Mouse (Mus musculus): ENCODE measurements around the gene Jkamp. TPM values are rescaled to one million over a fixed set of nuclear protein-coding genes. Genes with fewer than 3 reads are reported as not detected.

The Jkamp gene
- polyA plus RNA-seq, 1 experiment from 2014 or later: 54.8 TPM

- no peak overlapping the region for H3K4me3 ChIP-seq (replicated peaks; ENCODE audit: low read length)
- H3K27ac ChIP-seq (ENCODE audit: low read length): no peak overlapping the region
- H3K9me3 ChIP-seq (replicated peaks; ENCODE audit: control insufficient read depth, low read length): no peaks in the 10 kb centered on the region
- 84% methylated on average over 9 of the region's 9 CpGs for WGBS
- no peaks in the 10 kb centered on the region for H3K27me3 ChIP-seq (ENCODE audit: control insufficient read depth, insufficient read depth, low read length)
- H3K4me1 ChIP-seq (ENCODE audit: control insufficient read depth, insufficient read depth, low read length): peaks cover 20% of the 10 kb centered on the region
- no peak overlapping the region for H3K4me2 ChIP-seq (ENCODE audit: low read depth, low read length)
- H3K36me3 ChIP-seq (ENCODE audit: control insufficient read depth, insufficient read depth, low read length): no peaks in the 10 kb centered on the region
- no peak overlapping the region for H3K9ac ChIP-seq (ENCODE audit: low read length)
- ATAC-seq (ENCODE audit: insufficient read depth, low FRiP score): no peak
These were observed 2.1 kb upstream of the Jkamp start for GRCm38 (mm10) chr12:72083265-72083664.

DNA sequence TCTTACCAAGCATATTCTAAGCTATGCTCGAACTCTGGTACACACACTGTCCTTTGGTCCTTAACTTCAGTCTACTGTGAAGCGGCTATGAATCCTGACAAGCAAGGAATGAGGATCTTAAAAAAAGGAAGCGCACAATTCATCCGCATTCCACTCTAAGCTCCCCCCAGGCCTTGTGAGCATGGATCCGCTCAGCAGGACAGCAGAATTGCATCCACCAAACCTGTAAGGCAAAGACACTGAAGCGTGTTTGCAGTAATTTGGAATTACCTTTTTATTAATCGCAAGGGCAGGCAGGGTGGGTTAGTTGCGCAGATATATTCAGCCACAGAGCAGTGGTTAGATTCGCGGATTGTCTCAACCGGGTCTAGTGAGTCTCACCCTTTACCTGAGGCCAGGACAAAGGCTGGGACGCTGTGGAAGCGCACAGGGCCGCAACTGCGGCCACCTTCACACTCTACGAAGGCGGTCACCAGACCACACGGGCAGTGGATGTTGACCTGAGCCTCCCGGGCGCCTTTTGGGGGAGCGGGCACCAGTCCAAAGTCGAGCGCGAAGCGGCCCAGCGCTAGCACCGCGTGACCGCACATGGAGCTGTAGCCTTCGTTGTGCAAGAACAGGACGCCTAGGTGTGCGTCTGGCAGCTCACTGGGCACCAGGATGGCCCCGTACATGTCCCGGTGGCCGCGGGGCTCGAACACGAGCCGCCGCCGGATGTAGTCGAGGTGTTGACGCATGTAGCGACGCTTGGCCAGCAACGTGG, 947 bp upstream of the Jkamp start:
- H3K4me1 ChIP-seq (ENCODE audit: control insufficient read depth, insufficient read depth, low read length): peaks cover 20% of the 10 kb centered on the region
- 4% methylated on average over 46 of the region's 46 CpGs for WGBS
- peak overlapping the region; percentile 78 for H3K27ac ChIP-seq (ENCODE audit: low read length)
- no peaks in the 10 kb centered on the region for H3K36me3 ChIP-seq (ENCODE audit: control insufficient read depth, insufficient read depth, low read length)
- H3K27me3 ChIP-seq (ENCODE audit: control insufficient read depth, insufficient read depth, low read length): no peaks in the 10 kb centered on the region
- no peak; the same call in 1 of the 2 replicates for ATAC-seq (ENCODE audit: insufficient read depth, low FRiP score)
- peak overlapping the region; percentile 76 for H3K4me2 ChIP-seq (ENCODE audit: low read depth, low read length)
- H3K4me3 ChIP-seq (replicated peaks; ENCODE audit: low read length): peak overlapping the region; percentile 82
- no peaks in the 10 kb centered on the region for H3K9me3 ChIP-seq (replicated peaks; ENCODE audit: control insufficient read depth, low read length)
- peak overlapping the region; percentile 79 for H3K9ac ChIP-seq (ENCODE audit: low read length)

GRCm38 (mm10) chr12:72085024-72085328, 413 bp upstream of the Jkamp start:
- Histone ChIP-seq H3K4me1 (ENCODE audit: control insufficient read depth, insufficient read depth, low read length) (peaks cover 20% of the 10 kb centered on the region), H3K27me3 (ENCODE audit: control insufficient read depth, insufficient read depth, low read length) (no peaks in the 10 kb centered on the region), H3K9ac (ENCODE audit: low read length) (peak overlapping the region; percentile 79), H3K4me2 (ENCODE audit: low read depth, low read length) (peak overlapping the region; percentile 76), H3K9me3 (replicated peaks; ENCODE audit: control insufficient read depth, low read length) (no peaks in the 10 kb centered on the region), H3K27ac (ENCODE audit: low read length) (peak overlapping the region; percentile 78), H3K36me3 (ENCODE audit: control insufficient read depth, insufficient read depth, low read length) (no peaks in the 10 kb centered on the region), H3K4me3 (replicated peaks; ENCODE audit: low read length) (peak overlapping the region; percentile 82)
- under 1% methylated on average over 31 of the region's 31 CpGs for WGBS
- peak; percentile 10 for ATAC-seq (ENCODE audit: insufficient read depth, low FRiP score)

DNA sequence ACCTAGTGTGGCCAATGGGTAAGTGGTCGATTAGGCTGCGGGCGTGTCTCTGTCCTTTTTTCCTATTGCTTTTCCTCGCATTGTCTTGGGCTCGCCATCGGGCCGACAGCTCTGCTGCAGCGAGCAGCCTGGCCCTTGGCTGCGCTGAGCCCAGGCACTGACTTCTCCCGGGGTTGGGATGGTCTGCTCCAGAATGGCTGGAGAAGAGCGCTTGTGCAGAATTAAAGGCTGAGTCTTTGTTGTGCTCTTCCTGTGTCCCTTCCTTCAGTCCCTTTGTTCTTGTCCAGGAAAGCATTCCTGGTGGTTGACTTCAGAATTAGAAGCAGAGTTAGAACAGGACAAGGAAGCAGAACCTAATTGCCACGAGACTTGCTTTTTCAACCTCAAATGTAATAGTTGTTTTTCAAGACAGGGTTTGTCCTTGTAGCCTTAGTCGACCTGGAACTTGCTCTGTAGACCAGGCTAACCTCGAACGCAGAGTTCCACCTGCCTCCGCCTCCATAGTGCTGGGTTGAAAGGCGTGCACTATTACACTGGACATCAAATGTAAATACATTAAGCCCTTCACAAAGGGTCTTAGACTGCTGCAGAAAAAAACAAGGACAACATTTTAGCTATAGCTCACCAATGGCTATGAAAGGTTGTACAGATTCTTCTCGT, 907 bp downstream of the Jkamp start:
- Histone ChIP-seq H3K27ac (ENCODE audit: low read length) (peak overlapping the region; percentile 97), H3K36me3 (ENCODE audit: control insufficient read depth, insufficient read depth, low read length) (no peaks in the 10 kb centered on the region), H3K9me3 (replicated peaks; ENCODE audit: control insufficient read depth, low read length) (no peaks in the 10 kb centered on the region), H3K9ac (ENCODE audit: low read length) (peak overlapping the region; percentile 86), H3K4me1 (ENCODE audit: control insufficient read depth, insufficient read depth, low read length) (peaks cover 20% of the 10 kb centered on the region), H3K27me3 (ENCODE audit: control insufficient read depth, insufficient read depth, low read length) (no peaks in the 10 kb centered on the region), H3K4me3 (replicated peaks; ENCODE audit: low read length) (peak overlapping the region; percentile 82), H3K4me2 (ENCODE audit: low read depth, low read length) (peak overlapping the region; percentile 81)
- 1% methylated on average over 18 of the region's 18 CpGs for WGBS
- ATAC-seq (ENCODE audit: insufficient read depth, low FRiP score): no peak

DNA sequence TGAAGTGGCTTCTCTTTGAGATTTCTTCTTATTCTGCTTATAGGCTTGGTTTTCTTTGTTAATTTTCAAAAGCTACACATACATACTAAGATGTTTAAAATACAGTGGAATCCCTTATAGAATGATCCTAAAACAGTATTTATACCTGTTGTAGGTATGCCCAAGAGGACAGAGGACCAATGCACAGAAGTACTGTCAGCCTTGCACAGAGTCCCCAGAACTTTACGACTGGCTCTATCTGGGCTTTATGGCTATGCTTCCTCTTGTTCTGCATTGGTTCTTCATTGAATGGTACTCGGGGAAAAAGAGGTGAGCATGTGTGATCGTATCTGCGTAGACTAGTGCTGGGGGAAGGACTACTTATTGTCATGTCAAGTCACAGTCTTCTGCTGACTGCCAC, 4.4 kb downstream of the Jkamp start:
- no peaks in the 10 kb centered on the region for H3K9me3 ChIP-seq (replicated peaks; ENCODE audit: control insufficient read depth, low read length)
- H3K9ac ChIP-seq (ENCODE audit: low read length): no peak overlapping the region
- no peak overlapping the region for H3K4me3 ChIP-seq (replicated peaks; ENCODE audit: low read length)
- H3K27ac ChIP-seq (ENCODE audit: low read length): no peak overlapping the region
- H3K4me2 ChIP-seq (ENCODE audit: low read depth, low read length): no peak overlapping the region
- peaks cover 9% of the 10 kb centered on the region; the same call in 1 of the 2 replicates for H3K4me1 ChIP-seq (ENCODE audit: control insufficient read depth, insufficient read depth, low read length)
- 89% methylated on average over 4 of the region's 4 CpGs for WGBS
- no peak for ATAC-seq (ENCODE audit: insufficient read depth, low FRiP score)
- no peaks in the 10 kb centered on the region for H3K27me3 ChIP-seq (ENCODE audit: control insufficient read depth, insufficient read depth, low read length)
- peaks cover 6% of the 10 kb centered on the region; the same call in 1 of the 2 replicates for H3K36me3 ChIP-seq (ENCODE audit: control insufficient read depth, insufficient read depth, low read length)

DNA sequence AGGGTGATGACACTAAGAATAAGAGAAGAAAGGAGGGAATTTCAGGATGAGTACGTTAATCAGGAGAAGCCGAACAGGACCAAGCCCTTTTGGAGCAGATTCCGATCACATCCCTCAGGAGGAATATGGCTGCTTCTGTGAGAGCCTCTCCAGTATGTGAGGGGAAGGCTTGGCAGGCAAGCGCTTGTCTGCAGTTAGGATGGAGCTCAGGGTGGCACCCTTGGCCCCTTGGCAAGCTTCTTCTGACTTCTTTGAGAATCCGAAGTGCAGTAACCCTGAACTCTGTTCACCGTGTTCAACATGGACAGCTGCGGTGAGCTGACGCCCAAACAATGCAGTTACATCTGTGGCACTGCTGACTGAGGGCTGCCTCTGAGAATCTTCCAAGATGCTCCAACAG, 11.6 kb downstream of the Jkamp start:
- Histone ChIP-seq H3K4me3 (replicated peaks; ENCODE audit: low read length) (no peak overlapping the region), H3K9me3 (replicated peaks; ENCODE audit: control insufficient read depth, low read length) (no peaks in the 10 kb centered on the region), H3K27ac (ENCODE audit: low read length) (no peak overlapping the region), H3K27me3 (ENCODE audit: control insufficient read depth, insufficient read depth, low read length) (no peaks in the 10 kb centered on the region), H3K4me2 (ENCODE audit: low read depth, low read length) (no peak overlapping the region), H3K4me1 (ENCODE audit: control insufficient read depth, insufficient read depth, low read length) (no peaks in the 10 kb centered on the region), H3K9ac (ENCODE audit: low read length) (no peak overlapping the region), H3K36me3 (ENCODE audit: control insufficient read depth, insufficient read depth, low read length) (peaks cover 19% of the 10 kb centered on the region)
- ATAC-seq (ENCODE audit: insufficient read depth, low FRiP score): no peak
- 95% methylated on average over 8 of the region's 8 CpGs for WGBS

DNA sequence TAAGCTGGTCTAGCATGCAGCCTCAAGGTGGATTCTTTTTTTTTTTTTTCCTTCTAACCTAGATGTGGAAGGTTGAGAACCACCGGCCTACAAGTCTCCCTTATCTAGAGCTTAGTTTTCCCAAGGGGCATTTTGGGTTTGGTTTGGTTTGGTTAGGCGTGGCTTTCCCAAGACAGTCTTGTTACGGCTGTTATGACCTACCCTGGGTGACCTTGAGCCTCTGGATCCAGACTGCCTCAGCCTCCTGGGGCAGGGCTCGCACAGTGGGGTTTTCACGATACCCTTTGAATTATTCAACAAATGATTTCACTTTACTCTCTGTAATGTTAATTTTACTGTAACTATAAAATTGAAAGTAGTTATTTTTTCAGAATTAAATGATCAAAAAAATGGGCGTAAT, 17.4 kb downstream of the Jkamp start:
- no peaks in the 10 kb centered on the region for H3K9me3 ChIP-seq (replicated peaks; ENCODE audit: control insufficient read depth, low read length)
- 75% methylated on average over 6 of the region's 6 CpGs for WGBS
- no peaks in the 10 kb centered on the region for H3K36me3 ChIP-seq (ENCODE audit: control insufficient read depth, insufficient read depth, low read length)
- no peaks in the 10 kb centered on the region for H3K27me3 ChIP-seq (ENCODE audit: control insufficient read depth, insufficient read depth, low read length)
- no peak overlapping the region for H3K9ac ChIP-seq (ENCODE audit: low read length)
- no peak overlapping the region for H3K27ac ChIP-seq (ENCODE audit: low read length)
- no peak overlapping the region for H3K4me2 ChIP-seq (ENCODE audit: low read depth, low read length)
- no peaks in the 10 kb centered on the region for H3K4me1 ChIP-seq (ENCODE audit: control insufficient read depth, insufficient read depth, low read length)
- no peak overlapping the region for H3K4me3 ChIP-seq (replicated peaks; ENCODE audit: low read length)
- no peak for ATAC-seq (ENCODE audit: insufficient read depth, low FRiP score)

GRCm38 (mm10) chr12:72104027-72104426, 18.6 kb downstream of the Jkamp start:
- 84% methylated on average over 5 of the region's 5 CpGs for WGBS
- no peak overlapping the region for H3K4me2 ChIP-seq (ENCODE audit: low read depth, low read length)
- ATAC-seq (ENCODE audit: insufficient read depth, low FRiP score): no peak
- no peaks in the 10 kb centered on the region for H3K36me3 ChIP-seq (ENCODE audit: control insufficient read depth, insufficient read depth, low read length)
- H3K4me1 ChIP-seq (ENCODE audit: control insufficient read depth, insufficient read depth, low read length): no peaks in the 10 kb centered on the region
- H3K9ac ChIP-seq (ENCODE audit: low read length): no peak overlapping the region
- no peak overlapping the region for H3K4me3 ChIP-seq (replicated peaks; ENCODE audit: low read length)
- H3K9me3 ChIP-seq (replicated peaks; ENCODE audit: control insufficient read depth, low read length): no peaks in the 10 kb centered on the region
- no peak overlapping the region for H3K27ac ChIP-seq (ENCODE audit: low read length)
- H3K27me3 ChIP-seq (ENCODE audit: control insufficient read depth, insufficient read depth, low read length): no peaks in the 10 kb centered on the region

- no peak for ATAC-seq (ENCODE audit: insufficient read depth, low FRiP score)
- H3K36me3 ChIP-seq (ENCODE audit: control insufficient read depth, insufficient read depth, low read length): no peaks in the 10 kb centered on the region
- no peaks in the 10 kb centered on the region for H3K9me3 ChIP-seq (replicated peaks; ENCODE audit: control insufficient read depth, low read length)
- no peaks in the 10 kb centered on the region for H3K27me3 ChIP-seq (ENCODE audit: control insufficient read depth, insufficient read depth, low read length)
- 27% methylated on average over 14 of the region's 14 CpGs for WGBS
- no peak overlapping the region for H3K4me3 ChIP-seq (replicated peaks; ENCODE audit: low read length)
- H3K4me1 ChIP-seq (ENCODE audit: control insufficient read depth, insufficient read depth, low read length): no peaks in the 10 kb centered on the region
- peak overlapping the region; percentile 21; the same call in 1 of the 2 replicates for H3K9ac ChIP-seq (ENCODE audit: low read length)
- H3K27ac ChIP-seq (ENCODE audit: low read length): no peak overlapping the region
- H3K4me2 ChIP-seq (ENCODE audit: low read depth, low read length): no peak overlapping the region
These were observed 19.3 kb downstream of the Jkamp start for GRCm38 (mm10) chr12:72104525-72105281.
